Mouse (Mus musculus): ENCODE measurements around the gene Lcorl.

GRCm38 (mm10) chr5:45675032-45675431 is 182.4 kb downstream of the Lcorl start:
- TF ChIP-seq CTCF (IDR thresholded peaks at IDR 0.05; ENCODE audit: control insufficient read depth, insufficient read depth, insufficient replicate concordance, low read depth, low read length), result no peak
- TF ChIP-seq POLR2A (IDR thresholded peaks at IDR 0.05; ENCODE audit: control insufficient read depth, low read depth, low read length), result no peak
